Mouse (Mus musculus) forebrain, postnatal 0 days (tissue): ENCODE data around the gene Med13. TPM values are rescaled to one million over a fixed set of nuclear protein-coding genes. Genes with fewer than 3 reads are reported as not detected.
"Not testable (repeated sequence)": the region's sequence is repeated elsewhere in the genome, so short reads cannot be mapped to it uniquely, and the experiment has no call there.

ENCODE experiments used
- ATAC-seq: fragments of 200-750 bp; cut with Nextera tagmentation; 2 replicates; pipeline ENCODE4 v1.8.0; 2017; ENCODE audit warnings: mild to moderate bottlenecking, moderate library complexity
- DNase-seq: peaks from one replicate; pipeline ENCODE4 v3.0.0-alpha.2; 2015
- H3K27ac ChIP-seq: fragments of 300-500 bp; sonication (generic); 2 replicates; pipeline ENCODE4 v1.5.1; 2014; ENCODE audit warnings: low read depth, mild to moderate bottlenecking, antibody characterized with exemption, low read length, moderate library complexity, mixed read lengths
- H3K27me3 ChIP-seq: fragments of 300-500 bp; sonication (generic); 2 replicates; pipeline ENCODE4 v1.6.1; 2014; ENCODE audit warnings: mild to moderate bottlenecking, low read length, mixed read lengths; ENCODE audit not compliant: insufficient read depth
- H3K36me3 ChIP-seq: fragments of 300-500 bp; sonication (generic); 2 replicates; pipeline ENCODE4 v1.6.1; 2014; ENCODE audit warnings: mild to moderate bottlenecking, moderate library complexity; ENCODE audit not compliant: insufficient read depth
- H3K4me1 ChIP-seq: fragments of 300-500 bp; sonication (generic); 2 replicates; pipeline ENCODE4 v1.6.1; 2014; ENCODE audit warnings: antibody characterized with exemption; ENCODE audit not compliant: insufficient read depth
- H3K4me2 ChIP-seq: fragments of 300-500 bp; sonication (generic); 2 replicates; pipeline ENCODE4 v1.6.1; 2014; ENCODE audit warnings: low read depth, mild to moderate bottlenecking, moderate library complexity
- H3K4me3 ChIP-seq: fragments of 300-500 bp; sonication (generic); 2 replicates; pipeline ENCODE4 v1.5.1; 2014; ENCODE audit warnings: low read depth, low read length, mixed read lengths
- H3K9ac ChIP-seq: fragments of 300-500 bp; sonication (generic); 2 replicates; pipeline ENCODE4 v1.6.1; 2014; ENCODE audit warnings: mild to moderate bottlenecking
- H3K9me3 ChIP-seq: fragments of 300-500 bp; sonication (generic); 2 replicates; pipeline ENCODE4 v1.6.1; 2016; ENCODE audit warnings: low read length
- CTCF ChIP-seq: sonication (generic); IDR thresholded peaks from 2 replicates; pipeline ENCODE4 v1.5.1; 2016; ENCODE audit warnings: antibody characterized with exemption, control low read depth, low read depth
- WGBS: fragments of 180-500 bp; shearing (Covaris S2); extraction: QIAGEN DNeasy Blood & Tissue Kit; methylation state at CpG from one replicate; pipeline ENCODE4 v1.1.7; 2014; 5-methylcytosine and 5-hydroxymethylcytosine counted together
- polyA plus RNA-seq: library from polyadenylated mRNA; unstranded; fragments of >200 nt; fragmentation: Nextera tagmentation; extraction: Ambion mirVana; gene quantifications from 2 replicates; pipeline ENCODE4 v1.2.1, GENCODE M21; 2015
- total RNA-seq: library from RNA; depleted of rRNA; stranded (reverse); fragments of >200 nt; gene quantifications from 2 replicates; pipeline ENCODE4 v1.2.3, GENCODE M21; 2014

The Med13 gene
- total and polyA plus RNA-seq, 2 experiments from 2014 or later = 5.5 to 54.0 TPM

- Histone ChIP-seq H3K27me3 (no peaks in the 10 kb centered on the region), H3K4me2 (no peak overlapping the region), H3K9ac (no peak overlapping the region), H3K4me3 (no peak overlapping the region), H3K9me3 (no peaks in the 10 kb centered on the region), H3K27ac (no peak overlapping the region), H3K4me1 (no peaks in the 10 kb centered on the region), H3K36me3 (peaks cover 12% of the 10 kb centered on the region)
- 61% methylated on average over 6 of the region's 6 CpGs for WGBS
- DNase-seq (no peak), ATAC-seq (no peak)
- TF ChIP-seq CTCF = no peak
Measured at GRCm38 (mm10) chr11:86310280-86310679, 47.1 kb downstream of the Med13 start.

GRCm38 (mm10) chr11:86292201-86292600 lies 65.2 kb downstream of the Med13 start:
- WGBS = 96% methylated on average over 10 of the region's 10 CpGs
- H3K27me3 ChIP-seq, H3K4me2 ChIP-seq, H3K9me3 ChIP-seq, H3K4me3 ChIP-seq, DNase-seq, H3K4me1 ChIP-seq, H3K36me3 ChIP-seq, ATAC-seq, H3K9ac ChIP-seq, H3K27ac ChIP-seq: not testable (repeated sequence)

GRCm38 (mm10) chr11:86291714-86292113 lies 65.7 kb downstream of the Med13 start:
- Histone ChIP-seq H3K4me1 (no peaks in the 10 kb centered on the region), H3K4me3 (no peak overlapping the region), H3K27me3 (no peaks in the 10 kb centered on the region), H3K4me2 (no peak overlapping the region), H3K36me3 (peaks cover 7% of the 10 kb centered on the region; the same call in 1 of the 2 replicates), H3K9me3 (no peaks in the 10 kb centered on the region), H3K9ac (no peak overlapping the region), H3K27ac (no peak overlapping the region)
- ATAC-seq (no peak), DNase-seq (no peak)
- WGBS = 94% methylated on average over 6 of the region's 6 CpGs
- TF ChIP-seq CTCF = no peak

- Histone ChIP-seq H3K4me1 (no peaks in the 10 kb centered on the region), H3K4me3 (no peak overlapping the region), H3K4me2 (no peak overlapping the region), H3K27ac (no peak overlapping the region), H3K9ac (no peak overlapping the region), H3K27me3 (no peaks in the 10 kb centered on the region), H3K9me3 (no peaks in the 10 kb centered on the region), H3K36me3 (peaks cover 46% of the 10 kb centered on the region)
- ATAC-seq = no peak
- no peak for DNase-seq
- 90% methylated on average over 8 of the region's 8 CpGs for WGBS
- no peak for TF ChIP-seq CTCF
Measured at GRCm38 (mm10) chr11:86285729-86286128, 71.7 kb downstream of the Med13 start.

- H3K9me3 ChIP-seq = no peaks in the 10 kb centered on the region
- no peak overlapping the region for H3K27ac ChIP-seq
- no peak overlapping the region for H3K4me2 ChIP-seq
- DNase-seq (no peak), ATAC-seq (no peak)
- peaks cover 63% of the 10 kb centered on the region for H3K36me3 ChIP-seq
- 95% methylated on average over 6 of the region's 6 CpGs for WGBS
- H3K4me1 ChIP-seq = no peaks in the 10 kb centered on the region
- no peak overlapping the region for H3K4me3 ChIP-seq
- H3K27me3 ChIP-seq = no peaks in the 10 kb centered on the region
- H3K9ac ChIP-seq = no peak overlapping the region
- TF ChIP-seq CTCF = no peak
Measured at GRCm38 (mm10) chr11:86278442-86279102, 78.8 kb downstream of the Med13 start.

GRCm38 (mm10) chr11:86257460-86258076 lies 99.8 kb downstream of the Med13 start, which contains the start of gene Ints2:
Ints2 (minus strand) TSS chr11:86257575.
- Histone ChIP-seq H3K27ac (peak within 1 kb of the TSS; percentile 80), H3K27me3 (no peaks in the 10 kb centered on the region), H3K4me3 (peak within 1 kb of the TSS; percentile 66), H3K9ac (peak within 1 kb of the TSS; percentile 71), H3K9me3 (no peaks in the 10 kb centered on the region), H3K4me1 (peaks cover 11% of the 10 kb centered on the region; the same call in 1 of the 2 replicates), H3K4me2 (peak within 1 kb of the TSS; percentile 67), H3K36me3 (peaks cover 7% of the 10 kb centered on the region)
- peak; percentile 97 for ATAC-seq
- peak; percentile 97 for DNase-seq
- WGBS = 8% methylated on average over 32 of the region's 32 CpGs
- no peak for TF ChIP-seq CTCF

GRCm38 (mm10) chr11:86257054-86257453 lies 100.3 kb downstream of the Med13 start:
- Histone ChIP-seq H3K9ac (peak overlapping the region; percentile 71), H3K9me3 (no peaks in the 10 kb centered on the region), H3K4me1 (peaks cover 11% of the 10 kb centered on the region; the same call in 1 of the 2 replicates), H3K4me3 (peak overlapping the region; percentile 66), H3K27ac (peak overlapping the region; percentile 80), H3K36me3 (peaks cover 12% of the 10 kb centered on the region), H3K4me2 (peak overlapping the region; percentile 67), H3K27me3 (no peaks in the 10 kb centered on the region)
- 1% methylated on average over 22 of the region's 22 CpGs for WGBS
- ATAC-seq (peak; percentile 48), DNase-seq (no peak)
- TF ChIP-seq CTCF = no peak
